Mouse (Mus musculus) cerebellum, postnatal 4 days (tissue): Measurements from ENCODE around the gene Gm3488.
"Not testable (repeated sequence)": the region's sequence is repeated elsewhere in the genome, so short reads cannot be mapped to it uniquely, and the experiment has no call there.

Source experiments
- DNase-seq, 2 experiments: peaks; one replicate each; pipeline ENCODE4 v3.0.0; 2022; ENCODE audit warnings: low spot score in 2 of 2, mixed read lengths in 1 of 2

Gene Gm3488

GRCm38 (mm10) chr14:5501374-5501773 is at the start of gene Gm3488:
Gene Gm3488, plus strand, starts transcription at chr14:5501674.
- not testable (repeated sequence) for DNase-seq

- not testable (repeated sequence) for DNase-seq
Observed at GRCm38 (mm10) chr14:5455367-5455766, 46.1 kb upstream of the Gm3488 start, which contains the start of gene Gm3194. Gene Gm3194, minus strand, starts transcription at chr14:5455467.

GRCm38 (mm10) chr14:5460469-5460868 is 41.0 kb upstream of the Gm3488 start:
- not testable (repeated sequence) for DNase-seq

GRCm38 (mm10) chr14:5477730-5478129 is 23.7 kb upstream of the Gm3488 start, which contains the start of gene Gm8246:
Gene Gm8246, minus strand, starts transcription at chr14:5477830.
- not testable (repeated sequence) for DNase-seq

- not testable (repeated sequence) for DNase-seq
Observed at GRCm38 (mm10) chr14:5483907-5484306, 17.6 kb upstream of the Gm3488 start, which contains the start of gene Gm3187. Gene Gm3187, plus strand, starts transcription at chr14:5484207.

GRCm38 (mm10) chr14:5538196-5538595 is 36.7 kb downstream of the Gm3488 start, which contains the start of gene Gm3532:
Gene Gm3532, plus strand, starts transcription at chr14:5538496.
- DNase-seq, result not testable (repeated sequence)
